Mouse (Mus musculus) myocyte (in vitro differentiated cells): Measurements from ENCODE around the gene Rbm6. TPM values are rescaled to one million over a fixed set of nuclear protein-coding genes. Genes with fewer than 3 reads are reported as not detected.

ENCODE experiments used
- H3K27me3 ChIP-seq: one replicate; pipeline ENCODE4 v1.6.1; 2011; ENCODE audit not compliant: control insufficient read depth, insufficient read depth, insufficient read length
- H3K36me3 ChIP-seq: one replicate; pipeline ENCODE4 v1.6.1; 2011; ENCODE audit not compliant: control insufficient read depth, insufficient read depth
- H3K4me2 ChIP-seq: one replicate; pipeline ENCODE4 v1.6.1; 2011; ENCODE audit warnings: low read depth, control low read depth
- H3K4me3 ChIP-seq: one replicate; pipeline ENCODE4 v1.5.1; 2011; ENCODE audit warnings: mild to moderate bottlenecking, control low read depth, moderate library complexity
- H3K79me2 ChIP-seq: one replicate; pipeline ENCODE4 v1.6.1; 2011; ENCODE audit not compliant: control insufficient read depth, insufficient read depth
- H3ac ChIP-seq: one replicate; pipeline ENCODE4 v1.6.1; 2011; ENCODE audit not compliant: control insufficient read depth, insufficient read length
- CEBPB ChIP-seq: IDR thresholded peaks from 2 replicates; pipeline ENCODE4 v1.6.1; 2011; ENCODE audit warnings: mild to moderate bottlenecking, moderate library complexity; ENCODE audit not compliant: poor library complexity, insufficient read depth, severe bottlenecking
- E2F4 ChIP-seq: IDR thresholded peaks from one replicate; pipeline ENCODE4 v1.6.1; 2011; ENCODE audit warnings: mild to moderate bottlenecking, control low read depth, moderate library complexity; ENCODE audit not compliant: insufficient read depth
- MAX ChIP-seq: IDR thresholded peaks from one replicate; pipeline ENCODE4 v1.6.1; 2011; ENCODE audit warnings: low read depth, mild to moderate bottlenecking, control low read depth
- MYOD1 ChIP-seq, 3 experiments: IDR thresholded peaks; one replicate each; pipeline ENCODE4 v1.6.1; 2011; ENCODE audit warnings: control low read depth in 2 of 3, low read depth in 2 of 3, mild to moderate bottlenecking in 2 of 3, moderate library complexity in 1 of 3; ENCODE audit not compliant: insufficient read length in 2 of 3, control insufficient read depth in 1 of 3
- MYOG ChIP-seq, 3 experiments: IDR thresholded peaks; one replicate each; pipeline ENCODE4 v1.6.1; 2011; ENCODE audit warnings: control low read depth in 2 of 3, low read depth in 2 of 3, mild to moderate bottlenecking in 2 of 3; ENCODE audit not compliant: insufficient read length in 2 of 3, control insufficient read depth in 1 of 3, insufficient read depth in 1 of 3
- POLR2A ChIP-seq: IDR thresholded peaks from one replicate; pipeline ENCODE4 v1.6.1; 2011; ENCODE audit warnings: low read depth, mild to moderate bottlenecking, control low read depth, moderate library complexity; ENCODE audit not compliant: insufficient read length
- POLR2AphosphoS2 ChIP-seq: IDR thresholded peaks from one replicate; pipeline ENCODE4 v1.6.1; 2011; ENCODE audit warnings: low read depth, control low read depth; ENCODE audit not compliant: insufficient read length
- REST ChIP-seq: IDR thresholded peaks from one replicate; pipeline ENCODE4 v1.6.1; 2011; ENCODE audit warnings: mild to moderate bottlenecking, control low read depth, moderate library complexity; ENCODE audit not compliant: insufficient read depth, insufficient read length
- SRF ChIP-seq: IDR thresholded peaks from one replicate; pipeline ENCODE4 v1.6.1; 2011; ENCODE audit warnings: low read depth; ENCODE audit not compliant: control insufficient read depth, insufficient read length
- TCF12 ChIP-seq: IDR thresholded peaks from one replicate; pipeline ENCODE4 v1.6.1; 2011; ENCODE audit warnings: mild to moderate bottlenecking, control low read depth; ENCODE audit not compliant: poor library complexity, insufficient read depth, severe bottlenecking
- TCF3 ChIP-seq: IDR thresholded peaks from one replicate; pipeline ENCODE4 v1.6.1; 2011; ENCODE audit warnings: low read depth, control low read depth; ENCODE audit not compliant: insufficient read length
- USF1 ChIP-seq: IDR thresholded peaks from one replicate; pipeline ENCODE4 v1.6.1; 2011; ENCODE audit warnings: low read depth, mild to moderate bottlenecking, control low read depth, moderate library complexity
- polyA plus RNA-seq: library from polyadenylated mRNA; unstranded; fragments of >200 nt; fragmentation: generic; extraction: Trizol; gene quantifications from one replicate; pipeline ENCODE4 v1.2.1, GENCODE M21; 2012; ENCODE audit warnings: missing spikeins

Rbm6 gene
- polyA plus RNA-seq, 1 experiment, result 10.2 TPM

GRCm38 (mm10) chr9:107774411-107774810 lies 98.6 kb downstream of the Rbm6 start:
- Histone ChIP-seq H3K79me2 (peaks cover 12% of the 10 kb centered on the region), H3K36me3 (peaks cover 35% of the 10 kb centered on the region), H3K4me2 (no peak overlapping the region), H3K27me3 (no peaks in the 10 kb centered on the region), H3K4me3 (no peak overlapping the region), H3ac (no peak overlapping the region)
- TF ChIP-seq CEBPB (no peak), MYOG (IDR thresholded peaks at IDR 0.05; ENCODE audit: control insufficient read depth in 1 of 3, insufficient read depth in 1 of 3, insufficient read length in 2 of 3, low read depth in 2 of 3) (no peak), POLR2A (no peak), USF1 (no peak), SRF (no peak), TCF3 (no peak), POLR2AphosphoS2 (no peak), MYOD1 (IDR thresholded peaks at IDR 0.05; ENCODE audit: control insufficient read depth in 1 of 3, insufficient read length in 2 of 3, low read depth in 2 of 3) (no peak), REST (no peak), E2F4 (no peak), TCF12 (no peak), MAX (no peak)

- Histone ChIP-seq H3K4me2 (peak overlapping the region; percentile 90), H3K4me3 (peak overlapping the region; percentile 100), H3K79me2 (peaks cover 32% of the 10 kb centered on the region), H3K27me3 (no peaks in the 10 kb centered on the region), H3ac (no peak overlapping the region), H3K36me3 (peaks cover 37% of the 10 kb centered on the region)
- TF ChIP-seq POLR2AphosphoS2, result no peak
- no peak for TF ChIP-seq MYOD1 (IDR thresholded peaks at IDR 0.05; ENCODE audit: control insufficient read depth in 1 of 3, insufficient read length in 2 of 3, low read depth in 2 of 3)
- TF ChIP-seq REST, result no peak
- no peak for TF ChIP-seq USF1
- no peak for TF ChIP-seq TCF3
- no peak for TF ChIP-seq SRF
- TF ChIP-seq POLR2A, result no peak
- TF ChIP-seq CEBPB, result no peak
- TF ChIP-seq MYOG (IDR thresholded peaks at IDR 0.05; ENCODE audit: control insufficient read depth in 1 of 3, insufficient read depth in 1 of 3, insufficient read length in 2 of 3, low read depth in 2 of 3), result no peak
- TF ChIP-seq E2F4, result no peak
- no peak for TF ChIP-seq MAX
- TF ChIP-seq TCF12, result no peak
Measured at GRCm38 (mm10) chr9:107771782-107772181, 101.3 kb downstream of the Rbm6 start.

- peak within 1 kb of the TSS; percentile 100 for H3K4me3 ChIP-seq
- no peak for TF ChIP-seq USF1
- TF ChIP-seq POLR2A, result peak; percentile 88
- no peak for TF ChIP-seq MYOD1 (IDR thresholded peaks at IDR 0.05; ENCODE audit: control insufficient read depth in 1 of 3, insufficient read length in 2 of 3, low read depth in 2 of 3)
- TF ChIP-seq TCF3, result no peak
- no peak for TF ChIP-seq TCF12
- no peak for TF ChIP-seq MYOG (IDR thresholded peaks at IDR 0.05; ENCODE audit: control insufficient read depth in 1 of 3, insufficient read depth in 1 of 3, insufficient read length in 2 of 3, low read depth in 2 of 3)
- no peak for TF ChIP-seq REST
- no peak for TF ChIP-seq MAX
- peak; percentile 91 for TF ChIP-seq POLR2AphosphoS2
- no peak for TF ChIP-seq CEBPB
- TF ChIP-seq E2F4, result no peak
- H3K27me3 ChIP-seq, result no peaks in the 10 kb centered on the region
- H3K36me3 ChIP-seq, result peaks cover 41% of the 10 kb centered on the region
- peak within 1 kb of the TSS; percentile 89 for H3ac ChIP-seq
- H3K79me2 ChIP-seq, result peaks cover 32% of the 10 kb centered on the region
- H3K4me2 ChIP-seq, result peak within 1 kb of the TSS; percentile 90
Measured at GRCm38 (mm10) chr9:107770374-107771290, 102.4 kb downstream of the Rbm6 start, which contains the start of gene Rbm5. Gene Rbm5 (minus strand): TSS chr9:107770996.

GRCm38 (mm10) chr9:107770037-107770373 lies 103.0 kb downstream of the Rbm6 start:
- H3ac ChIP-seq, result peak overlapping the region; percentile 89
- H3K4me3 ChIP-seq, result peak overlapping the region; percentile 100
- peaks cover 32% of the 10 kb centered on the region for H3K79me2 ChIP-seq
- peaks cover 44% of the 10 kb centered on the region for H3K36me3 ChIP-seq
- peak overlapping the region; percentile 78 for H3K4me2 ChIP-seq
- no peaks in the 10 kb centered on the region for H3K27me3 ChIP-seq
- no peak for TF ChIP-seq CEBPB
- no peak for TF ChIP-seq MYOG (IDR thresholded peaks at IDR 0.05; ENCODE audit: control insufficient read depth in 1 of 3, insufficient read depth in 1 of 3, insufficient read length in 2 of 3, low read depth in 2 of 3)
- TF ChIP-seq SRF, result no peak
- TF ChIP-seq USF1, result no peak
- no peak for TF ChIP-seq TCF3
- TF ChIP-seq MAX, result no peak
